8 mouse cellular contexts compared by ENCODE assay signal in genomic region chr2:11172831-11173414, GRCm38 (mm10). TPM values are rescaled to one million over a fixed set of nuclear protein-coding genes. Genes with fewer than 3 reads are reported as not detected.
A peak's percentile ranks its signal among the peaks of the same experiment; 100 is the strongest.
DNase-seq lines count a peak whose midpoint lies in the region; ATAC-seq and TF ChIP-seq lines count a peak whose summit lies in the region.

No protein-coding gene starts in this region.

- no peak overlapping the region for H3K9ac ChIP-seq in lung, embryonic 15.5 days
- peak overlapping the region; percentile 42; the same call in 1 of the 2 replicates for H3K9ac ChIP-seq in embryonic facial prominence, embryonic 15.5 days
- H3K9ac ChIP-seq in hindbrain, embryonic 11.5 days (ENCODE audit: low read depth, low read length): no peak overlapping the region
- peak overlapping the region; percentile 55; the same call in 1 of the 2 replicates for H3K9ac ChIP-seq in liver, embryonic 12.5 days

- no peak for TF ChIP-seq CTCF in small intestine, adult 2 months (IDR thresholded peaks at IDR 0.05; ENCODE audit: extremely low read depth, insufficient read length, insufficient replicate concordance, low read depth, low read length)

- no peak for ATAC-seq in lung, embryonic 15.5 days (ENCODE audit: borderline replicate concordance, extremely low read depth, low FRiP score, low TSS enrichment)
- no peak for ATAC-seq in embryonic facial prominence, embryonic 15.5 days (ENCODE audit: insufficient number of reproducible peaks, low FRiP score, low TSS enrichment, low read depth)
- ATAC-seq in hindbrain, embryonic 11.5 days (ENCODE audit: low FRiP score): peak; percentile 55
- 0 out of 2 replicates have a peak, but pooled peaks have one; percentile 25 for ATAC-seq in liver, embryonic 12.5 days

- DNase-seq in lung, postnatal 4 days: no peak
- peak; percentile 28 for DNase-seq in hindbrain, embryonic 11.5 days (ENCODE audit: low spot score)
- DNase-seq in urinary bladder, postnatal 36 days (ENCODE audit: low spot score in 2 of 2): no peak
- DNase-seq in cerebellum, postnatal 4 days (ENCODE audit: low spot score in 2 of 2): no peak

- H3K27me3 ChIP-seq in lung, embryonic 15.5 days: peaks cover 10% of the 10 kb centered on the region
- peaks cover 13% of the 10 kb centered on the region for H3K27me3 ChIP-seq in embryonic facial prominence, embryonic 15.5 days
- H3K27me3 ChIP-seq in hindbrain, embryonic 11.5 days (ENCODE audit: control insufficient read depth, insufficient read depth, low read length): peaks cover 3% of the 10 kb centered on the region; the same call in 1 of the 2 replicates
- H3K27me3 ChIP-seq in liver, embryonic 12.5 days (replicated peaks): peaks cover 14% of the 10 kb centered on the region
- peaks cover 9% of the 10 kb centered on the region for H3K27me3 ChIP-seq in small intestine, adult 2 months (ENCODE audit: control insufficient read depth, insufficient read depth, low read length)

- no peak overlapping the region for H3K27ac ChIP-seq in lung, embryonic 15.5 days
- H3K27ac ChIP-seq in embryonic facial prominence, embryonic 15.5 days (replicated peaks): no peak overlapping the region
- no peak overlapping the region for H3K27ac ChIP-seq in hindbrain, embryonic 11.5 days (ENCODE audit: low read depth, low read length)
- H3K27ac ChIP-seq in liver, embryonic 12.5 days: no peak overlapping the region
- H3K27ac ChIP-seq in small intestine, adult 2 months (ENCODE audit: insufficient read depth, low read depth, low read length): no peak overlapping the region

- WGBS in lung, embryonic 15.5 days: 13% methylated on average over 9 of the region's 9 CpGs
- 18% methylated on average over 9 of the region's 9 CpGs for WGBS in embryonic facial prominence, embryonic 15.5 days
- WGBS in hindbrain, embryonic 11.5 days: 17% methylated on average over 9 of the region's 9 CpGs
- WGBS in liver, embryonic 12.5 days (ENCODE audit: insufficient replicate concordance): 11% methylated on average over 9 of the region's 9 CpGs
- 14% methylated on average over 9 of the region's 9 CpGs for WGBS in small intestine, adult 2 months

- peak overlapping the region; percentile 94; the same call in 1 of the 2 replicates for H3K4me2 ChIP-seq in lung, embryonic 15.5 days
- peak overlapping the region; percentile 91 for H3K4me2 ChIP-seq in embryonic facial prominence, embryonic 15.5 days (replicated peaks)
- H3K4me2 ChIP-seq in hindbrain, embryonic 11.5 days (replicated peaks; ENCODE audit: low read depth, low read length): peak overlapping the region; percentile 77
- H3K4me2 ChIP-seq in liver, embryonic 12.5 days: peak overlapping the region; percentile 83

- H3K4me1 ChIP-seq in lung, embryonic 15.5 days: no peaks in the 10 kb centered on the region
- no peaks in the 10 kb centered on the region for H3K4me1 ChIP-seq in embryonic facial prominence, embryonic 15.5 days
- no peaks in the 10 kb centered on the region for H3K4me1 ChIP-seq in hindbrain, embryonic 11.5 days (replicated peaks; ENCODE audit: control insufficient read depth, insufficient read depth, low read length)
- peaks cover 8% of the 10 kb centered on the region; the same call in 1 of the 2 replicates for H3K4me1 ChIP-seq in liver, embryonic 12.5 days
- H3K4me1 ChIP-seq in small intestine, adult 2 months (ENCODE audit: control insufficient read depth, insufficient read depth, insufficient read length, low read length): peaks cover 5% of the 10 kb centered on the region

- H3K36me3 ChIP-seq in lung, embryonic 15.5 days: no peaks in the 10 kb centered on the region
- H3K36me3 ChIP-seq in embryonic facial prominence, embryonic 15.5 days: no peaks in the 10 kb centered on the region
- no peaks in the 10 kb centered on the region for H3K36me3 ChIP-seq in hindbrain, embryonic 11.5 days (ENCODE audit: control insufficient read depth, insufficient read depth, low read length)
- H3K36me3 ChIP-seq in liver, embryonic 12.5 days: no peaks in the 10 kb centered on the region
- H3K36me3 ChIP-seq in small intestine, adult 2 months (ENCODE audit: control insufficient read depth, insufficient read depth, low read length): no peaks in the 10 kb centered on the region

- H3K9me3 ChIP-seq in lung, embryonic 15.5 days: no peaks in the 10 kb centered on the region
- H3K9me3 ChIP-seq in embryonic facial prominence, embryonic 15.5 days (replicated peaks): no peaks in the 10 kb centered on the region
- no peaks in the 10 kb centered on the region for H3K9me3 ChIP-seq in hindbrain, embryonic 11.5 days (ENCODE audit: control insufficient read depth, low read length)
- H3K9me3 ChIP-seq in liver, embryonic 12.5 days (replicated peaks): no peaks in the 10 kb centered on the region

- peak overlapping the region; percentile 52; the same call in 1 of the 2 replicates for H3K4me3 ChIP-seq in lung, embryonic 15.5 days
- H3K4me3 ChIP-seq in embryonic facial prominence, embryonic 15.5 days (replicated peaks): peak overlapping the region; percentile 63
- no peak overlapping the region; the same call in 1 of the 2 replicates for H3K4me3 ChIP-seq in hindbrain, embryonic 11.5 days (ENCODE audit: low read depth, low read length)
- peak overlapping the region; percentile 60 for H3K4me3 ChIP-seq in liver, embryonic 12.5 days
- peak overlapping the region; percentile 45 for H3K4me3 ChIP-seq in small intestine, adult 2 months (ENCODE audit: low read depth, low read length)

- no peak for TF ChIP-seq POLR2A in small intestine, adult 2 months (IDR thresholded peaks at IDR 0.05; ENCODE audit: low read depth, low read length)

RNA-seq across cellular contexts. Expression of gene Prkcq, which starts 1.0 kb away (rescaled TPM):
- polyA plus RNA-seq in lung, embryonic 15.5 days (2015; fragmentation: Nextera tagmentation; extraction: Ambion mirVana): 1.8 and 3.1 TPM in 2 replicates
- 6.9 and 7.1 TPM in 2 replicates for polyA plus RNA-seq in embryonic facial prominence, embryonic 15.5 days (2015; fragmentation: Nextera tagmentation; extraction: Ambion mirVana)
- 3.1 and 3.7 TPM in 2 replicates for polyA plus RNA-seq in hindbrain, embryonic 11.5 days (2014; fragmentation: Nextera tagmentation; extraction: Ambion mirVana)
- polyA plus RNA-seq in liver, embryonic 12.5 days (2016; fragmentation: Nextera tagmentation; extraction: Ambion mirVana): 8.1 and 9.3 TPM in 2 replicates
- polyA plus RNA-seq in small intestine, adult 2 months (2012; rRNA removed): 1.0 and 1.1 TPM in 2 replicates

Comparison
In these comparisons a context has a peak if more than half of its experiments do, and no peak if none do; other contexts are left out.
1. ATAC-seq: peak in hindbrain, embryonic 11.5 days (single experiment) and liver, embryonic 12.5 days (single experiment); none in lung, embryonic 15.5 days (single experiment) and embryonic facial prominence, embryonic 15.5 days (single experiment).
2. H3K9ac ChIP-seq: peak in embryonic facial prominence, embryonic 15.5 days (single experiment) and liver, embryonic 12.5 days (single experiment); none in lung, embryonic 15.5 days (single experiment) and hindbrain, embryonic 11.5 days (single experiment).
3. Peak in every context shown above with its lines, with median percentiles within 50 percentile points of each other: H3K4me2 ChIP-seq.